Mouse (Mus musculus) retina, adult 2 months (tissue): ENCODE measurements around the gene Rpl18.

Experiments used
- DNase-seq: peaks from one replicate; pipeline ENCODE4 v3.0.0-alpha.2; 2012; ENCODE audit warnings: low read depth, low spot score

The Rpl18 gene

GRCm38 (mm10) chr7:45730727-45731431 lies 15.6 kb downstream of the Rpl18 start:
- DNase-seq, result no peak

DNA sequence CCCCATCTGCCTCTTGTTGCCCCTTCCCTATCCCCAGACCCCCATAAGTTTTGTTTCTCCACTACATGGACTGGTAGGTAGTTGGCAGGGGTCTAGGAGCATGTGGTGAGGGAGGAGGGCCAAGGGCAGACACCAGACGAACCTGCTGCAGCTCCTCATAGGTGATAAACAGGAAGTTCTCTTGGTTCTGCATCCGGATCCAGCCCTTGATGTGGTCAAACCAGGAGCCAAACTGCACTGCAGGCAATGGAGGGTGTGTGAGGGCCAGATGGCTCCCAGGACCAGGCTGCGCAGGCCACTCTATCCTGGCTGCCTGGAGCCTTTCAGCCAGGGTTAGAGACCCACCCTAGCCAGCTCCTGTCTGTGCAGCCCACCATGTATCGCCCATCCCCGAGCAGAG lies 18.2 kb downstream of the Rpl18 start:
- no peak for DNase-seq

DNA sequence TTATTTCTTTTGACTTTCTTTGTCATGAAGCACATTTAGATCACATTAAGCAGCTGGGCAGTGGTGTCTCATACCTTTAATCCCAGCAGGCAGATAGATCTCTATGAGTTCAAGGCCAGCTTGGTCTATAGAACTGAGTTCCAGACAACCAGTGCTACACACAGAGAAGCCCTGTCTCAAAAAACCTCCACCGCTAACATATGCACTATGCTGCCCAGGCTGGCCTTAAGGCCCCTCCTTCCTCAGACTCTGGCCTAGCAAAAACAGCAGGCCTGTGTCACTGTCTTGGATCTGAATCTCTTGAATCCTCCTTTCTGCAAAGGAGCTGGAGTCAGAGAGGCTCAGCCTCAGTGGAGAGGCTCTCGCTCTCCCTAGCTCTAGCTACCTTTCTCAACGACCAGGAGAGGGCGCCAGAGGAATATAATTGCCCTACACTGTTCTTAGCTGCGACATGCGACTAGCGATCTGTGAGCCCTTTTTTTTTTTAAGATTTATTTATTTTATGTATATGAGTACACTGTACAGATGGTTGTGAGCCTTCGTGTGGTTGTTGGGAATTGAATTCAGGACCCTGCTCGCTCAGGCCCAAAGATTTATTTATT lies 24.0 kb downstream of the Rpl18 start:
- DNase-seq, result peak; percentile 77

DNA sequence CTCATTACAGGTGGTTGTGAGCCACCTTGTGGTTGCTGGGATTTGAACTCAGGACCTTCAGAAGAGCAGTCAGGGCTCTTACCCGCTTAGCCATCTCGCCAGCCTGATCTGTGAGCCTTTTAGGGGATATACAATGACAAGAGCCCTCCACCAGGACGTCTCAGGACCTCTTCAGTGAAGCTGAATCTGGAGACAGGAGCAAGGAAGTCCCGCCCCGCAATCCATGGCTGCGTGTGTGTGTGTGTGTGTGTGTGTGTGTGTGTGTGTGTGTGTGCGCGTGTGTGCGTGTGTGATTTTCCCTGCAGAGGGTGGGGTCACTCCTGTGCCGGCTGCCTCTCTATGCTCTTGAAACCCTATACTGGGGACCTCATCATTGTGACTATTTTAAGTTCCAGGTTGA lies 24.6 kb downstream of the Rpl18 start:
- DNase-seq, result no peak

- DNase-seq, result no peak
Observed at GRCm38 (mm10) chr7:45741308-45741707, 26.1 kb downstream of the Rpl18 start.

DNA sequence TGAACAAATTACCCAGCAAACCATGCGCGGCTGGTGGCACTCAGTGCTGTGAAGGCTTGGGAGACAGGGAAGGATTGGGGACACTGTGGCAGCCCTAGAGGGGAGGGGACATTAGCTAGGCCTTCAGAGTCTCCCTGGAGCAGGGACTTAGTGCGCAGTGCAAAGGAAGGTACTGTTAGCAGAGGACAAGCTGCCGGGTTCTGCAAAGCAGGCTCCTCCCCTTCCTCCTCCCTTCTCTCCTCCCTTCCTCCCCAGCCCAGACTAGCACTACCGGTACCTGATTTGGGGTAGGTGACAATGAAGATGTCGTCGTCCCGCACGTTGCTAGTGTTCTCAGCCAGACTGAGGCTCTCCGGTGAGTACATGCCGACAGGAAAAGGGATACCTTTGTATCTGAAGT lies 26.5 kb downstream of the Rpl18 start:
- no peak for DNase-seq

DNA sequence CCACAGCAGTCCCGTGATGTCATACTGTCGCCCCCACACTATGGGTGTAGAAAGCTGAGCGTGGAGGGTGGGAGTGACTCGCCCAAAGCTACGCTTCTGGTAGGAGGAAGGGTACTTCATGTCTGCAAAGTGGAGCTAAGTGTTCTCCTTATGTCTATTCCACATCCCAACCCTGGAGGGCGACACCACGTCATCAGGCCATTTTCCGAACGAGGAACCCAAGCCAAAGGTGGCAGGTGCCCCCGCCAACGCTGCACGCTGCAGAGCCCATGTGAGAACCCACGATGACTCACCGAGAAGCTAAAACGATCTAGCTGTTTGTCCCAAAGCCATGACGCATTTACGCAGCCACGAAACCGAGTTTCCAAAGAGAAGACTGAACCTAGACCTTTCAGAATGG lies 27.1 kb downstream of the Rpl18 start:
- DNase-seq, result no peak

- peak; percentile 63 for DNase-seq
Observed at GRCm38 (mm10) chr7:45744387-45744786, 29.1 kb downstream of the Rpl18 start.

DNA sequence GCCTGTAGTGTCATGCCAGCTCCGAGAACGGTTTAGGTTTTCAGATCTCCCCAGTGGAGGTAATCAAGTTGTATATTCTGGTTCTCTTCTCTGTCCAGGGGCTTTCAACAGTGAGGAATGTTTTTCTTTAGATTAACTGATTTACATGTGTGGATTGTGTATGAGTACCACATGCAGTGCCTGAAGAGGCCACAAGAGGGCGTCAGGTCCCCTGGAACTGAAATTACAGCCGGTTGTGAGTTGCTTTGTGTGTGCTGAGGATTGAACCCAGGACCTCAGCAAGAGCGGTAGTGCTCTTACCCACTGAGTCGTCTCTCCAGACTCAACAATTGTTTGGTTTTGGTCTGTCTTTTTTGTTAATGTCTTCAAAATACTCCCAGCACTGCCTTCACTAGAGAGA lies 31.3 kb downstream of the Rpl18 start:
- DNase-seq, result no peak

DNA sequence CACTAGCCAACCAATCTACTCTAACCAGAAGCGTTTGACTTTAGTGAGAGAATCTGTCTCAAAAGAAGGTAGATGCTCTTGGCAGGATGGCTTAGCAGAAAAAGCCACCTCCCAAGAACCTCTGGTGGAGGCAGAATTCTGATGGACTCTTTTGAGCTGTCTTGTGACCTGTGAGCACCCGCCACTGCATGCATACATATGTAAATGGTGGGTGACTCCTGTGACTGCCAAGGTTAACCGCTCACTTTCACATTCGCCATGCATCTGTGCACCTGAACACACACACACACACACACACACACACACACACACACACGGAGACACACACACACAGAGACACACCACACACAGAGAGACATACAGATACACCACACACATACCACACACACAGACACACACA lies 32.2 kb downstream of the Rpl18 start:
- DNase-seq, result no peak

GRCm38 (mm10) chr7:45748110-45748509 lies 32.9 kb downstream of the Rpl18 start:
- no peak for DNase-seq

DNA sequence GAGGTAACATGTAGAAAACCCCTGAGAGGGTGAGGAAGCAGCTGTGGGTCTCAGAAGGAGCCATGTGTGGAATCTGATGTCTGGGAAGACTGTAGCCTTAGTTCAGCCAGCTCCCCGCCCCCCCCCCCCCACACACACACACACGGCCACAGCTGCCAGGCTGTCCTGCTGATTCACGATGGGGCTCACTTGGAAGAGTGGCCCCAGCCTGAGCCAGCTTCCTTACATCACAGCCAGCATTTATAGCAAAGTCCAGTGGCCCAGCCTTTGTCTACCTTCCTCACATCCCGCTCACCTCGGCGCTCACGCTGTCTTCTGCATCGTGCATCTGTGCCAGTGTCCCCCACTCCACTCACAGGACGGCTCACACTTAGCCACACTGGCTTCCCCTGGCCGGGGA lies 34.1 kb downstream of the Rpl18 start:
- no peak for DNase-seq

GRCm38 (mm10) chr7:45750162-45750561 lies 34.9 kb downstream of the Rpl18 start:
- DNase-seq, result no peak

- DNase-seq, result no peak
Observed at GRCm38 (mm10) chr7:45755703-45756102, 40.4 kb downstream of the Rpl18 start.

DNA sequence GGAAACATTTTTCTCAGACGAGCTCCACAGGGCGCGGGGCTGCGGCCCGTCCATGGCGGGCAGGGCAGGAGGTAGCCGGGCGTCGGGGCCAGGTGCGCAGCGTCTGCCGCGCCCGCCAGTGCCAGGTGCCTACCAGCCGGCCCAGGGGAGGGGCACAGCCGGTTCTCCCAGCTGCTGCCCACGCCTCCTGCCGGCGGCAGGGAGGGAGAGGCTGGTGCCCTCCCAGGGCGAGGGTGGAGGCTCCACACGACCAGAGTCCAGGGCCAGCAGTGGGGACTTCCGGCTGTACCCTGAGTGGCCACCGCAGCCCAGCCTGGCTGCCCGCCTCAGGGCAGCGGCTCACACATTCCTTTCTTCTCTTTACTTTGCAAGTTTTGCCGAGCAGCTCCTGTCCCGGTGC lies 44.1 kb downstream of the Rpl18 start:
- no peak for DNase-seq

DNA sequence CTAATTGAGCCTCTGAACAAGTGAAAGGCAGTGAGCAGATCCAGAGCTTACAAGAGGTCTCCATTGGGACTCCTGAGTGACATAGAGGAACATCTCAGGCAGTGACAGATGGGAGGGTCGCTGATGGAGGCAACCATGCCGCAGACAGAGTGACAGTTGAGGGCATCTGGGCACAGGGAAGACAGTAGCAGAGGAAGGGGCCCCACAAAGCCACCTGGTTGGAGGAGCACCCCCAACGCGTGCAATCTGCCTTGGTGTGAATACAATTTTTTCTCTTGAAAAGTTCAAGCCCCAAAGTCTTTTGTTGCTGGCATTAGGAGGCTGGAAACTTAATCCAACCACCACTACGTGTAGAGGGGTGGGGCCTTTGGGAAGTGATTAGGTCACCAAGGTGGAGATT lies 44.9 kb downstream of the Rpl18 start:
- no peak for DNase-seq

DNA sequence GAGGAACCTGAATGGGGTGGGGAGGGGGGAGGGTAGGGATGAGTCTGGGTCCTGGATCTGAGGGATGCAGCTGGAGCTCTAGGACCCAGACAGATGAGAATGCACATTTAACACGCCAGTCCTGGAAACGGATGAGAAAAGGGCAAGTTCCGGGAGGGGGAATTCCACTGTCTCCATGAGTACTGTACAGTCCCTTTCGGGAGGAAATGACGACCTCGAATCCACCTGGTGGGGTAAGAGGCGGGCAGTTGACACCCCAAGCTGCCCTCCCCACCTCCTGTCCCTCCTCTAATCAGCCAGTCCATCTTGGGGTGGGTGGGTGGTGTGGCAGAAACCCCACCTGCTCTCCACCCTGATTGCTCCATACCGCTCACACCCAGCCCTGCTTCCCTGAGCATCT lies 50.7 kb downstream of the Rpl18 start:
- no peak for DNase-seq

DNA sequence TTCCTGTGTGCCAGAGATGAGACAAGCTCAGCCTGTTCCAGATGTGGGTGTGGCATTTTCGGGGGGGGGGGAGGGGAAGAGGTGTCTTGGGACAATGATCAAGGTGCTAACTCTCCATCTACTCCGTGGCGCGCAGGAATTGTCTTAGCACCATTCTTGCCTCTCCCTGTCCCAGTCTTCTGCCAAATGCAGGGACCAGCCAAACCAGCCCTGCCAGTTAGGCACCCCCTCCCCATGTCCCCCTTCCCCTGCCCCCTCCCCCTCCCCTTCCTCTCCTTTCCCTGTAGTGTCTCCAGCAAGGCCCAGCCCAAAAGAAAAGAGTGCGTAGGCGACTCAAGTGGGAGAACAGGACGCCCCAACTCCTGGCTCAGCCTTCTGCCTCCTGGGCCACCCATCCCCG lies 51.5 kb downstream of the Rpl18 start:
- DNase-seq, result no peak

GRCm38 (mm10) chr7:45767500-45767899 lies 52.2 kb downstream of the Rpl18 start:
- DNase-seq, result no peak
